Mouse (Mus musculus) erythroblast, embryonic 14.5 days (primary cell): ENCODE results near the gene Stab2.

Experiments used
- GATA1 ChIP-seq: IDR thresholded peaks from 2 replicates; pipeline ENCODE4 v1.6.1; 2012; ENCODE audit warnings: low read length, inconsistent platforms, mixed read lengths
- TAL1 ChIP-seq: IDR thresholded peaks from 3 replicates; pipeline ENCODE4 v1.6.1; 2012; ENCODE audit warnings: low read length, inconsistent platforms, mixed read lengths

DNA sequence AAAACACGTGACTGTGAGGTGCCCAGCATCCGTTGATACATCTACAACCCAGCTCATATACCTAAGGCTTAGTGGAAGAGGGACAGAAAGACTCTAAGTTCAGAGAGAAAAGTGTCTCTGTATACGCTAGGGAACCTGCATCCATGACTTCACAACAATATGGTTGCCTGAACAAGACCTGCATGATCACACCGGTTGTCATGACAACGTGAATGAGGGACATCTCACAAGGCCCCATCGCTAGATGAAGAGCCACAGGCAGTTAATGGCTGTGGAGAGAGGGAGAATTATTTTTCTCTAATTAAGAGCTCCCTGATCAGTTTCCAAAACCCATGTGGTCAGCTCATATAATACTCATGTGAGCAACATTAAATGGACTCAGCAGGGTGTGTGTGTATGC lies 155.7 kb downstream of the Stab2 start:
- no peak for TF ChIP-seq TAL1
- no peak for TF ChIP-seq GATA1
